Mouse (Mus musculus) thymus, adult 2 months (tissue): ENCODE measurements around the gene S1pr2. TPM values are rescaled to one million over a fixed set of nuclear protein-coding genes. Genes with fewer than 3 reads are reported as not detected.

ENCODE experiments used
- DNase-seq: peaks from one replicate; pipeline ENCODE4 v3.0.0; 2021
- H3K27ac ChIP-seq: fragments of 200-500 bp; 2 replicates; pipeline ENCODE4 v1.5.1; 2012; ENCODE audit warnings: low read length, control low read depth; ENCODE audit not compliant: control insufficient read depth, insufficient read depth
- H3K27me3 ChIP-seq: fragments of 200-500 bp; 2 replicates; pipeline ENCODE4 v1.6.1; 2012; ENCODE audit warnings: mild to moderate bottlenecking, low read length, moderate library complexity, mixed read lengths; ENCODE audit not compliant: control insufficient read depth, insufficient read depth
- H3K36me3 ChIP-seq: fragments of 200-500 bp; 2 replicates; pipeline ENCODE4 v1.6.1; 2012; ENCODE audit warnings: mild to moderate bottlenecking, low read length, moderate library complexity; ENCODE audit not compliant: control insufficient read depth, insufficient read depth
- H3K4me1 ChIP-seq: fragments of 200-500 bp; replicated peaks from 2 replicates; pipeline ENCODE4 v1.6.1; 2012; ENCODE audit warnings: low read length; ENCODE audit not compliant: control insufficient read depth, insufficient read depth
- H3K4me3 ChIP-seq: fragments of 200-500 bp; 2 replicates; pipeline ENCODE4 v1.5.1; 2012; ENCODE audit warnings: mild to moderate bottlenecking, low read length, control low read depth, moderate library complexity; ENCODE audit not compliant: control insufficient read depth, insufficient read depth
- CTCF ChIP-seq: fragments of 200-500 bp; IDR thresholded peaks from 2 replicates; pipeline ENCODE4 v1.5.1; 2012; ENCODE audit warnings: mild to moderate bottlenecking, control low read depth, low read length, moderate library complexity, borderline replicate concordance; ENCODE audit not compliant: control insufficient read depth, poor library complexity, insufficient read depth; ENCODE audit errors: extremely low read depth
- POLR2A ChIP-seq: fragments of 200-500 bp; IDR thresholded peaks from 2 replicates; pipeline ENCODE4 v1.6.1; 2012; ENCODE audit warnings: mild to moderate bottlenecking, low read length, control low read depth, moderate library complexity; ENCODE audit not compliant: control insufficient read depth, poor library complexity, insufficient read depth; ENCODE audit errors: extremely low read depth
- WGBS: fragments of 180-500 bp; shearing (Covaris S2); methylation state at CpG from one replicate; pipeline ENCODE4 v1.1.7; 2018; 5-methylcytosine and 5-hydroxymethylcytosine counted together
- polyA plus RNA-seq: library from polyadenylated mRNA; depleted of rRNA; stranded (reverse); fragments of >200 nt; gene quantifications from 2 replicates; pipeline ENCODE4 v1.2.3, GENCODE M21; 2012

S1pr2 gene
- polyA plus RNA-seq, 1 experiment: 11.0 TPM

- WGBS: 79% methylated on average over 10 of the region's 10 CpGs
- no peak overlapping the region for H3K4me3 ChIP-seq
- H3K36me3 ChIP-seq: no peaks in the 10 kb centered on the region
- no peak for DNase-seq
- TF ChIP-seq POLR2A (no peak), CTCF (no peak)
- H3K27ac ChIP-seq: no peak overlapping the region
- peaks cover 17% of the 10 kb centered on the region for H3K4me1 ChIP-seq
- H3K27me3 ChIP-seq: no peaks in the 10 kb centered on the region
Observed at GRCm38 (mm10) chr9:20978409-20979095, 2.0 kb upstream of the S1pr2 start.

- WGBS: 5% methylated on average over 4 of the region's 4 CpGs
- Histone ChIP-seq H3K27me3 (no peaks in the 10 kb centered on the region), H3K4me1 (peaks cover 11% of the 10 kb centered on the region), H3K4me3 (peak overlapping the region; percentile 58), H3K36me3 (no peaks in the 10 kb centered on the region), H3K27ac (no peak overlapping the region)
- DNase-seq: no peak
- TF ChIP-seq POLR2A: no peak
- no peak for TF ChIP-seq CTCF
Observed at GRCm38 (mm10) chr9:20976961-20977689, 544 bp upstream of the S1pr2 start.

GRCm38 (mm10) chr9:20975431-20976215 lies 958 bp downstream of the S1pr2 start:
- peak; percentile 26 for DNase-seq
- H3K27ac ChIP-seq: no peak overlapping the region
- no peaks in the 10 kb centered on the region for H3K36me3 ChIP-seq
- H3K4me3 ChIP-seq: peak overlapping the region; percentile 58
- TF ChIP-seq POLR2A (no peak), CTCF (0 out of 2 replicates have a peak, but pooled peaks have one; percentile 11)
- peaks cover 11% of the 10 kb centered on the region for H3K4me1 ChIP-seq
- WGBS: 7% methylated on average over 45 of the region's 45 CpGs
- no peaks in the 10 kb centered on the region for H3K27me3 ChIP-seq

GRCm38 (mm10) chr9:20973682-20974075 lies 2.9 kb downstream of the S1pr2 start:
- Histone ChIP-seq H3K27ac (no peak overlapping the region), H3K4me3 (no peak overlapping the region), H3K36me3 (no peaks in the 10 kb centered on the region), H3K27me3 (no peaks in the 10 kb centered on the region), H3K4me1 (peaks cover 11% of the 10 kb centered on the region)
- DNase-seq: no peak
- WGBS: 74% methylated on average over 6 of the region's 6 CpGs
- no peak for TF ChIP-seq CTCF
- no peak for TF ChIP-seq POLR2A

GRCm38 (mm10) chr9:20973001-20973681 lies 3.4 kb downstream of the S1pr2 start:
- 98% methylated on average over 4 of the region's 4 CpGs for WGBS
- Histone ChIP-seq H3K4me3 (no peak overlapping the region), H3K36me3 (no peaks in the 10 kb centered on the region), H3K27me3 (no peaks in the 10 kb centered on the region), H3K4me1 (peaks cover 11% of the 10 kb centered on the region), H3K27ac (no peak overlapping the region)
- TF ChIP-seq POLR2A (no peak), CTCF (no peak)
- DNase-seq: no peak
